Mouse (Mus musculus) lung, adult 2 months (tissue): ENCODE measurements around the gene Gm3500. TPM values are rescaled to one million over a fixed set of nuclear protein-coding genes. Genes with fewer than 3 reads are reported as not detected.
"Not testable (repeated sequence)": the region's sequence is repeated elsewhere in the genome, so short reads cannot be mapped to it uniquely, and the experiment has no call there.

Experiments used
- DNase-seq: peaks from one replicate; pipeline ENCODE4 v3.0.0; 2022
- H3K4me1 ChIP-seq: fragments of 200-500 bp; 2 replicates; pipeline ENCODE4 v1.6.1; 2011; ENCODE audit warnings: low read length; ENCODE audit not compliant: control insufficient read depth, insufficient read depth
- H3K4me3 ChIP-seq: fragments of 200-500 bp; replicated peaks from 2 replicates; pipeline ENCODE3; 2011; ENCODE audit warnings: low read depth, mild to moderate bottlenecking, control low read depth, low read length; ENCODE audit errors: extremely low read depth
- WGBS: fragments of 180-500 bp; shearing (Covaris S2); methylation state at CpG from one replicate; pipeline ENCODE4 v1.1.7; 2018; 5-methylcytosine and 5-hydroxymethylcytosine counted together
- polyA plus RNA-seq: library from polyadenylated mRNA; depleted of rRNA; stranded (reverse); fragments of >200 nt; gene quantifications from 2 replicates; pipeline ENCODE4 v1.2.3, GENCODE M21; 2012; rRNA removed

Gene Gm3500
- not detected in 2 replicates for polyA plus RNA-seq

- no CpG with 5 or more reads among the region's 37 CpGs for WGBS
These were observed at the start of gene Gm3500 for GRCm38 (mm10) chr14:5388949-5389348. Gene Gm3500 (minus strand): TSS chr14:5389049.

GRCm38 (mm10) chr14:5334828-5335227 lies 54.0 kb downstream of the Gm3500 start, which contains the start of gene Gm3542:
Gene Gm3542 (minus strand): TSS chr14:5334928.
- H3K4me3 ChIP-seq, H3K4me1 ChIP-seq, DNase-seq: not testable (repeated sequence)
- WGBS = no CpG with 5 or more reads among the region's 2 CpGs

More at GRCm38 (mm10) chr14:5388949-5389348, at the start of gene Gm3500:
- not testable (repeated sequence) for H3K4me3 ChIP-seq, DNase-seq, H3K4me1 ChIP-seq

Other genes with a start within 250 kb of the Gm3500 start
- gene Gm3317, start 224.5 kb downstream of the Gm3500 start, polyA plus RNA-seq = not detected in 2 replicates
- gene Gm8271, start 203.3 kb downstream of the Gm3500 start, polyA plus RNA-seq = not detected in 2 replicates
- gene Gm3526, start 128.5 kb downstream of the Gm3500 start, polyA plus RNA-seq = not detected in 2 replicates
- not detected in 2 replicates for gene Gm3542, start 54.1 kb downstream of the Gm3500 start, polyA plus RNA-seq
- 0.20 and 0.26 TPM in 2 replicates for gene Gm3194, start 66.4 kb upstream of the Gm3500 start, polyA plus RNA-seq
- gene Gm8246, start 88.8 kb upstream of the Gm3500 start, polyA plus RNA-seq = not detected in 2 replicates
- not detected in 2 replicates for gene Gm3187, start 95.2 kb upstream of the Gm3500 start, polyA plus RNA-seq
- not detected in 2 replicates for gene Gm3488, start 112.6 kb upstream of the Gm3500 start, polyA plus RNA-seq
- not detected in 2 replicates for gene Gm3532, start 149.4 kb upstream of the Gm3500 start, polyA plus RNA-seq
- gene Gm8265, start 244.0 kb upstream of the Gm3500 start, polyA plus RNA-seq = not detected in 2 replicates